In the genomic region with DNA sequence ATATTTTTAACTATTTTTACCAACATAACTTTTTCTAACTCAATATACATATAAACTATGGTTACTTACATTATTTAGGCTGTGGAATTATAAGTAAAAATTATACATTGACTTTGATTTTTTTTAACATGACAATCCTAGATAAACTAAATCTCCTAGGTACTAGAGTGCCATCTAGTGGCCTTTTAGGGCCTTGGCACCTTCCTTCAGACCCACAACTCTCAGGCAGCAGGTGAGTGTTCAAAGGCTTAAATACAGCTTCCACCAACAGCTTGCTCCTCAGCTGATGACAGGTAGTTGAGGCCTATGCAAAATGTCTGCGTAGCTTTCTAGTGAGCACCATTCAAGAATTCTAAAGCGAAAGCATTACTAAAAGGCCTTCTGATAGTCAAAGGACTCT, we compare ENCODE assay signal across 8 mouse cellular contexts. TPM values are rescaled to one million over a fixed set of nuclear protein-coding genes. Genes with fewer than 3 reads are reported as not detected.
DNase-seq lines count a peak whose midpoint lies in the region; ATAC-seq and TF ChIP-seq lines count a peak whose summit lies in the region.

No protein-coding gene starts in this region.

- H3K4me3 ChIP-seq in limb, embryonic 14.5 days (replicated peaks; ENCODE audit: low read length): no peak overlapping the region
- no peak overlapping the region for H3K4me3 ChIP-seq in limb, embryonic 10.5 days
- H3K4me3 ChIP-seq in intestine, embryonic 16.5 days (ENCODE audit: low read length): no peak overlapping the region
- H3K4me3 ChIP-seq in midbrain, embryonic 14.5 days (replicated peaks; ENCODE audit: low read depth, low read length): no peak overlapping the region

- H3K36me3 ChIP-seq in limb, embryonic 14.5 days (ENCODE audit: control insufficient read depth, insufficient read depth, low read length): peaks cover 57% of the 10 kb centered on the region
- peaks cover 47% of the 10 kb centered on the region for H3K36me3 ChIP-seq in limb, embryonic 10.5 days
- 0 out of 2 replicates have a peak, but pooled peaks cover 7% of the 10 kb centered on the region for H3K36me3 ChIP-seq in intestine, embryonic 16.5 days (ENCODE audit: control insufficient read depth, insufficient read depth, low read length)
- H3K36me3 ChIP-seq in midbrain, embryonic 14.5 days (ENCODE audit: control insufficient read depth, insufficient read depth, low read length): peaks cover 45% of the 10 kb centered on the region

- H3K27ac ChIP-seq in limb, embryonic 14.5 days (replicated peaks; ENCODE audit: low read depth, low read length): no peak overlapping the region
- H3K27ac ChIP-seq in limb, embryonic 10.5 days: no peak overlapping the region
- H3K27ac ChIP-seq in intestine, embryonic 16.5 days (ENCODE audit: low read length): no peak overlapping the region
- no peak overlapping the region for H3K27ac ChIP-seq in midbrain, embryonic 14.5 days (replicated peaks; ENCODE audit: low read depth, low read length)

- no peak for TF ChIP-seq POLR2A in limb, embryonic 14.5 days (IDR thresholded peaks at IDR 0.05; ENCODE audit: borderline replicate concordance, extremely low read depth, insufficient read depth, insufficient read length)

- H3K9ac ChIP-seq in limb, embryonic 14.5 days (ENCODE audit: low read depth, low read length, severe bottlenecking): no peak overlapping the region
- no peak overlapping the region for H3K9ac ChIP-seq in intestine, embryonic 16.5 days (ENCODE audit: low read depth, low read length)
- H3K9ac ChIP-seq in midbrain, embryonic 14.5 days (replicated peaks; ENCODE audit: low read length): no peak overlapping the region

- no peaks in the 10 kb centered on the region for H3K9me3 ChIP-seq in limb, embryonic 14.5 days (ENCODE audit: control insufficient read depth, low read length)
- no peaks in the 10 kb centered on the region for H3K9me3 ChIP-seq in limb, embryonic 10.5 days (replicated peaks)
- no peaks in the 10 kb centered on the region for H3K9me3 ChIP-seq in intestine, embryonic 16.5 days (ENCODE audit: control insufficient read depth, low read length)
- no peaks in the 10 kb centered on the region for H3K9me3 ChIP-seq in midbrain, embryonic 14.5 days (ENCODE audit: control insufficient read depth, low read length)

- WGBS in limb, embryonic 14.5 days: 63% methylated on average over 2 of the region's 2 CpGs
- 69% methylated on average over 2 of the region's 2 CpGs for WGBS in limb, embryonic 10.5 days
- 68% methylated on average over 2 of the region's 2 CpGs for WGBS in intestine, embryonic 16.5 days
- WGBS in midbrain, embryonic 14.5 days: 63% methylated on average over 2 of the region's 2 CpGs

- peak; percentile 12 for DNase-seq in cerebellum, adult 11 months
- no peak for DNase-seq in cerebellum, postnatal 4 days (ENCODE audit: low spot score in 2 of 2)
- peak; percentile 89 for DNase-seq in limb, embryonic 14.5 days (ENCODE audit: low spot score)
- no peak for DNase-seq in limb, embryonic 10.5 days (ENCODE audit: low spot score)
- peak; percentile 38 for DNase-seq in c-Kit-negative CD71-positive TER-119-positive erythroid progenitor cells, embryonic 14.5 days (ENCODE audit: low read depth, low spot score)
- peak; percentile 83 for DNase-seq in midbrain, embryonic 14.5 days
- DNase-seq in gastrocnemius, adult 8-10 months (ENCODE audit: low spot score in 2 of 2): no peak

- no peak overlapping the region for H3K4me2 ChIP-seq in limb, embryonic 14.5 days (replicated peaks; ENCODE audit: low read depth, low read length, severe bottlenecking)
- H3K4me2 ChIP-seq in intestine, embryonic 16.5 days (ENCODE audit: low read depth, low read length): no peak overlapping the region
- H3K4me2 ChIP-seq in midbrain, embryonic 14.5 days (ENCODE audit: low read length): no peak overlapping the region

- ATAC-seq in limb, embryonic 14.5 days (ENCODE audit: low FRiP score, low read depth): no peak
- 0 out of 2 replicates have a peak, but pooled peaks have one; percentile 33 for ATAC-seq in intestine, embryonic 16.5 days
- ATAC-seq in midbrain, embryonic 14.5 days (ENCODE audit: low FRiP score, low TSS enrichment): no peak

- no peaks in the 10 kb centered on the region for H3K27me3 ChIP-seq in limb, embryonic 14.5 days (ENCODE audit: control insufficient read depth, insufficient read depth, low read length)
- no peaks in the 10 kb centered on the region for H3K27me3 ChIP-seq in limb, embryonic 10.5 days (ENCODE audit: low read depth, poor library complexity, severe bottlenecking)
- no peaks in the 10 kb centered on the region for H3K27me3 ChIP-seq in intestine, embryonic 16.5 days (replicated peaks; ENCODE audit: control insufficient read depth, insufficient read depth, low read length)
- H3K27me3 ChIP-seq in midbrain, embryonic 14.5 days (ENCODE audit: control insufficient read depth, insufficient read depth, low read length): no peaks in the 10 kb centered on the region

- H3K4me1 ChIP-seq in limb, embryonic 14.5 days (ENCODE audit: control insufficient read depth, insufficient read depth, low read length): no peaks in the 10 kb centered on the region
- no peaks in the 10 kb centered on the region for H3K4me1 ChIP-seq in limb, embryonic 10.5 days
- H3K4me1 ChIP-seq in intestine, embryonic 16.5 days (ENCODE audit: control insufficient read depth, insufficient read depth, low read length): no peaks in the 10 kb centered on the region
- H3K4me1 ChIP-seq in midbrain, embryonic 14.5 days (ENCODE audit: control insufficient read depth, insufficient read depth, low read length): no peaks in the 10 kb centered on the region

RNA-seq across cellular contexts. Expression of a gene that starts 10.1 kb away (rescaled TPM):
- polyA plus RNA-seq in limb, embryonic 14.5 days (2012; rRNA removed): 46.4 and 54.7 TPM in 2 replicates
- 83.0 and 91.5 TPM in 2 replicates for polyA plus RNA-seq in limb, embryonic 14.5 days (2014; fragmentation: Nextera tagmentation; extraction: Ambion mirVana)
- polyA plus RNA-seq in limb, embryonic 10.5 days (2016; fragmentation: Nextera tagmentation; extraction: Ambion mirVana): 66.1 and 67.1 TPM in 2 replicates
- 76.1 and 79.9 TPM in 2 replicates for polyA plus RNA-seq in intestine, embryonic 16.5 days (2015; fragmentation: Nextera tagmentation; extraction: Ambion mirVana)
- polyA plus RNA-seq in midbrain, embryonic 14.5 days (2014; fragmentation: Nextera tagmentation; extraction: Ambion mirVana): 45.3 and 49.0 TPM in 2 replicates
- total RNA-seq in gastrocnemius, adult 8-10 months (2022): 10 to 100 TPM; 19.5 to 26.0 (median 22.4) TPM

RNA-seq across cellular contexts. Expression of a gene that starts 54.0 kb away (rescaled TPM):
- 46.6 and 51.5 TPM in 2 replicates for polyA plus RNA-seq in limb, embryonic 14.5 days (2012; rRNA removed)
- polyA plus RNA-seq in limb, embryonic 14.5 days (2014; fragmentation: Nextera tagmentation; extraction: Ambion mirVana): 38.9 and 44.0 TPM in 2 replicates
- 16.5 and 23.5 TPM in 2 replicates for polyA plus RNA-seq in limb, embryonic 10.5 days (2016; fragmentation: Nextera tagmentation; extraction: Ambion mirVana)
- 20.4 and 21.7 TPM in 2 replicates for polyA plus RNA-seq in intestine, embryonic 16.5 days (2015; fragmentation: Nextera tagmentation; extraction: Ambion mirVana)
- 47.4 and 52.4 TPM in 2 replicates for polyA plus RNA-seq in midbrain, embryonic 14.5 days (2014; fragmentation: Nextera tagmentation; extraction: Ambion mirVana)
- total RNA-seq in gastrocnemius, adult 8-10 months (2022): 10 to 100 TPM; 19.5 to 23.2 (median 19.7) TPM

RNA-seq across cellular contexts. Expression of a gene that starts 55.8 kb away (rescaled TPM):
- 26.3 and 31.1 TPM in 2 replicates for polyA plus RNA-seq in limb, embryonic 14.5 days (2012; rRNA removed)
- polyA plus RNA-seq in limb, embryonic 14.5 days (2014; fragmentation: Nextera tagmentation; extraction: Ambion mirVana): 47.6 and 50.5 TPM in 2 replicates
- polyA plus RNA-seq in limb, embryonic 10.5 days (2016; fragmentation: Nextera tagmentation; extraction: Ambion mirVana): 55.9 and 57.5 TPM in 2 replicates
- 39.2 and 41.7 TPM in 2 replicates for polyA plus RNA-seq in intestine, embryonic 16.5 days (2015; fragmentation: Nextera tagmentation; extraction: Ambion mirVana)
- 71.4 and 86.6 TPM in 2 replicates for polyA plus RNA-seq in midbrain, embryonic 14.5 days (2014; fragmentation: Nextera tagmentation; extraction: Ambion mirVana)
- total RNA-seq in gastrocnemius, adult 8-10 months (2022): 10 to 100 TPM; 30.0 to 34.5 (median 32.2) TPM

Comparison
In these comparisons a context has a peak if more than half of its experiments do, and no peak if none do; other contexts are left out.
1. DNase-seq: peak in cerebellum, adult 11 months (single experiment), limb, embryonic 14.5 days (single experiment), c-Kit-negative CD71-positive TER-119-positive erythroid progenitor cells, embryonic 14.5 days (single experiment) and midbrain, embryonic 14.5 days (single experiment); none in cerebellum, postnatal 4 days (0 of 2), limb, embryonic 10.5 days (single experiment) and gastrocnemius, adult 8-10 months (0 of 2).